Mouse (Mus musculus) neural tube, embryonic 11.5 days (tissue): ENCODE data around the gene Tmem135. TPM values are rescaled to one million over a fixed set of nuclear protein-coding genes. Genes with fewer than 3 reads are reported as not detected.

Experiments used
- ATAC-seq: fragments of 200-750 bp; cut with Nextera tagmentation; 2 replicates; pipeline ENCODE4 v1.8.0; 2017; ENCODE audit warnings: moderate number of reproducible peaks, mild to moderate bottlenecking, moderate TSS enrichment, moderate library complexity; ENCODE audit not compliant: insufficient read depth, low FRiP score, low TSS enrichment
- DNase-seq: peaks from one replicate; pipeline ENCODE4 v3.0.0-alpha.2; 2015; ENCODE audit warnings: low spot score
- H3K27ac ChIP-seq: fragments of 300-500 bp; sonication (generic); 2 replicates; pipeline ENCODE4 v1.5.1; 2014; ENCODE audit warnings: low read depth, mild to moderate bottlenecking, low read length
- H3K27me3 ChIP-seq: fragments of 300-500 bp; sonication (generic); 2 replicates; pipeline ENCODE4 v1.6.1; 2014; ENCODE audit warnings: mild to moderate bottlenecking, low read length, mixed read lengths; ENCODE audit not compliant: control insufficient read depth, insufficient read depth
- H3K36me3 ChIP-seq: fragments of 300-500 bp; sonication (generic); 2 replicates; pipeline ENCODE4 v1.6.1; 2014; ENCODE audit warnings: mild to moderate bottlenecking, low read length, moderate library complexity, mixed read lengths; ENCODE audit not compliant: control insufficient read depth, insufficient read depth
- H3K4me1 ChIP-seq: fragments of 300-500 bp; sonication (generic); 2 replicates; pipeline ENCODE4 v1.6.1; 2014; ENCODE audit warnings: low read length, mixed read lengths; ENCODE audit not compliant: control insufficient read depth, insufficient read depth
- H3K4me2 ChIP-seq: fragments of 300-500 bp; sonication (generic); 2 replicates; pipeline ENCODE4 v1.6.1; 2014; ENCODE audit warnings: low read depth, mild to moderate bottlenecking, moderate library complexity
- H3K4me3 ChIP-seq: fragments of 300-500 bp; sonication (generic); 2 replicates; pipeline ENCODE4 v1.5.1; 2014; ENCODE audit warnings: low read depth, low read length
- H3K9ac ChIP-seq: fragments of 300-500 bp; sonication (generic); 2 replicates; pipeline ENCODE4 v1.6.1; 2014; ENCODE audit warnings: mild to moderate bottlenecking, low read length
- H3K9me3 ChIP-seq: fragments of 300-500 bp; sonication (generic); 2 replicates; pipeline ENCODE4 v1.6.1; 2016; ENCODE audit warnings: low read length; ENCODE audit not compliant: control insufficient read depth
- whole genome bisulfite sequencing: fragments of 180-500 bp; shearing (Covaris S2); extraction: QIAGEN DNeasy Blood & Tissue Kit; methylation state at CpG from one replicate; pipeline ENCODE4 v1.1.7; 2014; 5-methylcytosine and 5-hydroxymethylcytosine counted together
- polyA plus RNA-seq: library from polyadenylated mRNA; unstranded; fragments of >200 nt; fragmentation: Nextera tagmentation; extraction: Ambion mirVana; gene quantifications from 2 replicates; pipeline ENCODE4 v1.2.1, GENCODE M21; 2014

The Tmem135 gene
- polyA plus RNA-seq, 1 experiment from 2014 or later: 17.9 TPM

DNA sequence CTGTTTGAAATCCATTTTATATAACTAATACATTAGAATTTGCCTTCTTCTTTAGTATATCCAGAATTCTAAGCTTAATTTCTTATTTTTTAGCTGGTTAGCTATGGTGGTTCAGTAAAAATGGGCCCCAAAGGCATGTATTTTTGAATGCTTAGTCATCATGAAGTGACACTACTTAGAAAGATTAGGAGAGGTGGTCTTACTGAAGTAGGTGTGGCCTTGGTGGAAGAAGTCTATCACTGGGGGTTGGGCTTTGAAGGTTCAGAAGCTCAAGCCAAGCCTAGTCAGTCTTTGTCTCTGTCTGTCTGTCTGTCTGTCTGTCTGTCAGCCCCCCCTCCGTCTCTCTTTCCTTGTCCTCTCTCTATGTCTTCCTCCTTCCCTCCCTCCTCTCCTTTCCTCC lies 198.6 kb downstream of the Tmem135 start:
- WGBS: 89% methylated on average over 1 of the region's 1 CpGs
- Histone ChIP-seq H3K9ac (no peak overlapping the region), H3K27me3 (no peaks in the 10 kb centered on the region), H3K4me1 (no peaks in the 10 kb centered on the region), H3K4me3 (no peak overlapping the region), H3K4me2 (no peak overlapping the region), H3K36me3 (no peaks in the 10 kb centered on the region), H3K27ac (no peak overlapping the region), H3K9me3 (no peaks in the 10 kb centered on the region)
- DNase-seq (no peak), ATAC-seq (no peak)

DNA sequence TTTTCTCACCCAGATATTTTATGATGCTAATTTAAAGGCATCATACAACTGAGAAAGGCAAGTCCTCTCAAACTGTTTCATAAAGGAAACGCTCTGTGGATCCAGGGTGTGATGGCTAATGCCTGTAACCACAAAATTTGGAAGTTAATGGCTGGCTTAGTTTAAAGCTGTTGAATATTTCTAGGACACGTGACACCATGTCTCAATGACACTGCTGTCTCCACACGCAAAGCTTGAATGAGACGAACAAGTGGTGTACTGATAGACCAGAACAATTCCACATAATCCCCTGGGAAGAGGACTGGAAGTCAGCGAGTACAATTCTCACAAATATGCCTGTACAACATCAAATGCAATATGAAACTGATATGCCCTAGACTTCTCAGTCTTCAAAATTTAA lies 200.9 kb downstream of the Tmem135 start:
- Histone ChIP-seq H3K36me3 (no peaks in the 10 kb centered on the region), H3K27ac (no peak overlapping the region), H3K4me3 (no peak overlapping the region), H3K4me2 (no peak overlapping the region), H3K4me1 (no peaks in the 10 kb centered on the region), H3K9me3 (no peaks in the 10 kb centered on the region), H3K9ac (no peak overlapping the region), H3K27me3 (no peaks in the 10 kb centered on the region)
- 79% methylated on average over 5 of the region's 5 CpGs for WGBS
- ATAC-seq (no peak), DNase-seq (no peak)

DNA sequence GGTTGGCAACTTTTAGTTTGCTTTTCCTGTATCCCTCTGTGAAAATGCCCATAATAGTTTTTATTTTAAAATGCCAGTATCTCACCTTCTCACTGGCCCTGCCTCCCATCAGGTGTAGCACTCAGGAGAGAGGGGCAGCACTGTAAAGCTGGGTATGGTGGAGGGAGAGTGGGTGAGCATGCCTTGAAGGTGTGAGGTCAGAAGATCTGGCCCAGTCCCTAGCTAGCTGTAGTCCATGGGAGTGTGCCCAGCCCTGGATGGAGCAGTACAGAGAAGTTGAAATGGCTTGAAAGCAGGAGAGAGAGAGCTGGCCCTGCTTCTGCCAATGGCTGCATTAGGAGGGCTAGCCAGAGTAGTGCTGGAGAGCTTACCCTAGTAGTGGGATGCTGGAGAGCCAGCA lies 202.1 kb downstream of the Tmem135 start:
- no peaks in the 10 kb centered on the region for H3K9me3 ChIP-seq
- H3K4me1 ChIP-seq: no peaks in the 10 kb centered on the region
- H3K4me2 ChIP-seq: no peak overlapping the region
- DNase-seq: no peak
- no peak for ATAC-seq
- H3K27ac ChIP-seq: no peak overlapping the region
- no peak overlapping the region for H3K9ac ChIP-seq
- no peaks in the 10 kb centered on the region for H3K27me3 ChIP-seq
- H3K4me3 ChIP-seq: no peak overlapping the region
- H3K36me3 ChIP-seq: no peaks in the 10 kb centered on the region

DNA sequence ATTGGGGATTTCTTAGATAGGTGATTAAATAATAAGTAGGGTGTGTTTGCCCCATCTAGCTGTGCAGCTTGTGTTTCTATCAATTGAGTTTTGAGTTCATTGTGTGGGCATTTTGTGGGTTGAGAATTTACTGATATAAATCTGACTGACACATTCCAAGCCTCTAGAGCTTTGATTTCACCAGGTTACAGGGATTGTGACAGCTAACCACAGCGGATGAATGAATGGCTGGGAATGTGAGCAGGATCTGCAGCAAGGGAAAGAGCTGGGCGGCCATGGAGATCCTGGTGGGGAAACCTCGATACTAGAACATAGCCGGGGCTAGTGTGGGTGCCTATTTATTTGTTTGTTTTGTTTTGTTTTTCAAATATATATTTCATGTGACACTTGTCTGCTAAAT lies 205.5 kb downstream of the Tmem135 start:
- no peaks in the 10 kb centered on the region for H3K27me3 ChIP-seq
- DNase-seq (no peak), ATAC-seq (no peak)
- H3K4me1 ChIP-seq: no peaks in the 10 kb centered on the region
- no peaks in the 10 kb centered on the region for H3K36me3 ChIP-seq
- WGBS: 90% methylated on average over 4 of the region's 4 CpGs
- H3K9me3 ChIP-seq: no peaks in the 10 kb centered on the region
- H3K4me3 ChIP-seq: no peak overlapping the region
- H3K4me2 ChIP-seq: no peak overlapping the region
- no peak overlapping the region for H3K27ac ChIP-seq
- no peak overlapping the region for H3K9ac ChIP-seq

DNA sequence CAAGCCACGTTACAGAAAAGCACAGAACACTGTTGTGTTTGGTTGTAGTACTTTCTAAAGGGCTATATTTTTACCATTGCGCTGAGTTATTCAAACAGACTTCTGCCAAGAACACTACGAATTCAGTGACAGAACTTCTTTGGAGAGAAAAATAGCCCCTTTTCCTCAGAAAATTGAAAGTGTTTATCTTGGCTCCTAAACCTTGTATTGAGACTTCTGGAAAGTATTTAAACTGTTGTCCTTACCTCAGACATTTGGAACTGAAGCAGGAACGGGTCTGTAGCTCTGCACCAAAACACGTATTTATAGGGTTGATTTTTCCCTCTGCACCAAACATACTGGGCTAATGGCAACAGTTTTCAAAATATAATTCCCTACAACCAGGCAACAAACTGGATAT lies 210.6 kb downstream of the Tmem135 start:
- Histone ChIP-seq H3K9ac (no peak overlapping the region), H3K4me2 (no peak overlapping the region), H3K36me3 (no peaks in the 10 kb centered on the region), H3K9me3 (no peaks in the 10 kb centered on the region), H3K27me3 (no peaks in the 10 kb centered on the region), H3K4me3 (no peak overlapping the region), H3K4me1 (no peaks in the 10 kb centered on the region), H3K27ac (no peak overlapping the region)
- DNase-seq (no peak), ATAC-seq (no peak)
- WGBS: 87% methylated on average over 5 of the region's 5 CpGs

DNA sequence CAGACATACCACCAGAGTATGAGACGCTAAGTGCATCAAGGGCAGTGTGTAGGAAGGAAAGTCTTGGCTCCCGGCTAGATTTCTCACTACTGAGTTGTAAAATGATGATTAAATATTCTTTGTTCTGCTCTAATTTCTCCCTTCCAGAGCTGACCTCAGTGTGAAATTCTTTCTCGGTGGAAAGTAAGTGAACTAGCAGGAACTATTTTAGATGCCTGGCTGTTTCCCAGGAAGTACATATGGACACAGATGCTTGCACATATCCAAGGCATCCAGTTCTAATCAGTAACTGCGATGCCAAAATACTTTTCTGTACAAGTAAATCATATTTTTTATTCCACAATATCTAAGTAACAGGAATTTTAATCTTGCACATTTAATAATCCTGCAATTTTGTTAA lies 220.1 kb downstream of the Tmem135 start:
- ATAC-seq: no peak
- no peak overlapping the region for H3K4me3 ChIP-seq
- H3K27me3 ChIP-seq: no peaks in the 10 kb centered on the region
- no peaks in the 10 kb centered on the region for H3K36me3 ChIP-seq
- no peak overlapping the region for H3K27ac ChIP-seq
- 86% methylated on average over 4 of the region's 4 CpGs for WGBS
- no peak overlapping the region for H3K9ac ChIP-seq
- no peaks in the 10 kb centered on the region for H3K9me3 ChIP-seq
- no peak overlapping the region for H3K4me2 ChIP-seq
- H3K4me1 ChIP-seq: no peaks in the 10 kb centered on the region
- DNase-seq: no peak

DNA sequence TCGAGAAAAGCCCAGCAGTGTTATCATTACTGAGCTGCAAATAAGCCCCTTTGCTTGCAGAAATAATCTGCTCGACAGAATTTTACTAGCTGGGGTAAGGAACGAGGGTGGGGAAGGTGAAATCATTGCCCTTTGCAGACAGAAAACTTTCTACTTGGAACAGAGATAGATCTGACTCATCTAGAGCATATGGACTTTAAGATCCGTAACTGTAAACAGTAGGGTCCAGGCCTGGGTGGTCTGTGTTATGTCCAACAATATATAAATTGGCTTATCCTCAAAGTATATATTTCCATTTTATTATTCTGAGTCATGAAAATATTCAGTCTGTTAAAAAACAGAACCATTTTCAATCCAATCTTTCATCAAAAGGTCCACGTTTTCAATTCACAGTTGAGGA lies 221.1 kb downstream of the Tmem135 start:
- DNase-seq: no peak
- ATAC-seq: no peak
- no peaks in the 10 kb centered on the region for H3K27me3 ChIP-seq
- H3K9me3 ChIP-seq: no peaks in the 10 kb centered on the region
- H3K4me3 ChIP-seq: no peak overlapping the region
- no peak overlapping the region for H3K27ac ChIP-seq
- no peaks in the 10 kb centered on the region for H3K36me3 ChIP-seq
- WGBS: 86% methylated on average over 5 of the region's 5 CpGs
- H3K4me2 ChIP-seq: no peak overlapping the region
- H3K9ac ChIP-seq: no peak overlapping the region
- H3K4me1 ChIP-seq: no peaks in the 10 kb centered on the region

DNA sequence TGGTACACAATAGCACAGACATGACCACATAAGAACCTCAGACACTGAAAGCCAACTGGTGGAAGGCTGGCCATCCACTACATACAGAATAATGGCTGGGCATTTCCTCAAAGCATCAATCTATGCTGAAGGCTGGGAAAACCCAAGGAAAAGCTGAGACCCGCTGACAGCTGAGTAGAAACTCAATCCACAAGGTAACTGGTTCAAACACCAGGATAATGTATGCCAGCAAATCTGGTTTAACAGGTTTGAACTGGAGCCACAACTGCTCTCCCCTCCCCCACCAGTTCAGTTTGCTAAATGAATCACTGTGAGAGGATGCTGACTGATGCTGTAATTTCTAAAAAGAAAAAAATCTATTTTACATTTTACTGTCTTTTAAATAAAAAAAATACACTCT lies 222.7 kb downstream of the Tmem135 start:
- Histone ChIP-seq H3K27me3 (no peaks in the 10 kb centered on the region), H3K9me3 (no peaks in the 10 kb centered on the region), H3K36me3 (no peaks in the 10 kb centered on the region), H3K27ac (no peak overlapping the region), H3K9ac (no peak overlapping the region), H3K4me3 (no peak overlapping the region), H3K4me2 (no peak overlapping the region), H3K4me1 (no peaks in the 10 kb centered on the region)
- ATAC-seq: no peak
- DNase-seq: no peak
- WGBS: 81% methylated on average over 1 of the region's 1 CpGs

DNA sequence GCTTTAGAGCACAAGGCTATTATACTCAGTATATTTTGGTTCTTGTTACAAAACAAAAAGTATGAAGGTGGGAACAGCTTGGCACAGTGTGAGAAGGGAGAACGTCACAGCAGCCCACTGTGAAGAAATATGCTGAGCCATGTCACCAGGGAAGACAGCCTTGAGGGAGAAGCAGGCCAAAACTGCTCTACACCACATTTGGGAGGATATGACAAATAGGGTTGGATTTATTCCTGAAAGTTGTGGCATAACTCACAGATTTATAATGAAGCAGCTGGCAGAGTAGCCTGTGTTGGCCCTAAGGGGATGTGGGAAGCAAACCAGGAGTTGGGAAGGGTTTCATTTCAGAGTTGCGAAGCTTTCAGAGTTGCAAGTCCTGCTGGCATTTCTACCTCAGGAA lies 225.4 kb downstream of the Tmem135 start:
- H3K9me3 ChIP-seq: no peaks in the 10 kb centered on the region
- DNase-seq: no peak
- 90% methylated on average over 2 of the region's 2 CpGs for WGBS
- no peak overlapping the region for H3K9ac ChIP-seq
- no peaks in the 10 kb centered on the region for H3K4me1 ChIP-seq
- no peak overlapping the region for H3K4me2 ChIP-seq
- H3K4me3 ChIP-seq: no peak overlapping the region
- H3K36me3 ChIP-seq: no peaks in the 10 kb centered on the region
- no peak for ATAC-seq
- H3K27me3 ChIP-seq: no peaks in the 10 kb centered on the region
- no peak overlapping the region for H3K27ac ChIP-seq
